Mouse (Mus musculus): ENCODE results near the gene Sel1l.

Sel1l gene

GRCm38 (mm10) chr12:91849045-91849467 lies at the start of gene Sel1l:
Gene Sel1l, minus strand, starts transcription at chr12:91849157.
- DNase-seq = peak; percentile 99

GRCm38 (mm10) chr12:91892622-91893560 lies 43.9 kb upstream of the Sel1l start:
- no peak for DNase-seq

GRCm38 (mm10) chr12:91880431-91880830 lies 31.5 kb upstream of the Sel1l start:
- DNase-seq = no peak

- DNase-seq = no peak
Observed at GRCm38 (mm10) chr12:91878912-91879250, 29.9 kb upstream of the Sel1l start.

GRCm38 (mm10) chr12:91878056-91878911 lies 29.3 kb upstream of the Sel1l start:
- no peak for DNase-seq

- DNase-seq = no peak
Observed at GRCm38 (mm10) chr12:91877646-91878045, 28.7 kb upstream of the Sel1l start.

GRCm38 (mm10) chr12:91870671-91871070 lies 21.7 kb upstream of the Sel1l start:
- no peak for DNase-seq

- DNase-seq = no peak
Observed at GRCm38 (mm10) chr12:91869352-91869751, 20.4 kb upstream of the Sel1l start.

- no peak for DNase-seq
Observed at GRCm38 (mm10) chr12:91854330-91854729, 5.4 kb upstream of the Sel1l start.

- no peak for DNase-seq
Observed at GRCm38 (mm10) chr12:91848394-91849044, 438 bp downstream of the Sel1l start.

- no peak for DNase-seq
Observed at GRCm38 (mm10) chr12:91846038-91846437, 2.9 kb downstream of the Sel1l start.

- no peak for DNase-seq
Observed at GRCm38 (mm10) chr12:91845393-91845792, 3.6 kb downstream of the Sel1l start.

- DNase-seq = no peak
Observed at GRCm38 (mm10) chr12:91844542-91844941, 4.4 kb downstream of the Sel1l start.

- DNase-seq = no peak
Observed at GRCm38 (mm10) chr12:91843888-91844287, 5.1 kb downstream of the Sel1l start.

GRCm38 (mm10) chr12:91841714-91842113 lies 7.2 kb downstream of the Sel1l start:
- DNase-seq = no peak

GRCm38 (mm10) chr12:91838261-91838660 lies 10.7 kb downstream of the Sel1l start:
- DNase-seq = no peak

GRCm38 (mm10) chr12:91837401-91838065 lies 11.4 kb downstream of the Sel1l start:
- DNase-seq = peak; percentile 56

GRCm38 (mm10) chr12:91833939-91834333 lies 15.0 kb downstream of the Sel1l start:
- no peak for DNase-seq

- peak; percentile 26 for DNase-seq
Observed at GRCm38 (mm10) chr12:91833237-91833938, 15.6 kb downstream of the Sel1l start.

GRCm38 (mm10) chr12:91831410-91831809 lies 17.5 kb downstream of the Sel1l start:
- no peak for DNase-seq

GRCm38 (mm10) chr12:91820461-91820860 lies 28.5 kb downstream of the Sel1l start:
- no peak for DNase-seq

- DNase-seq = no peak
Observed at GRCm38 (mm10) chr12:91818726-91819125, 30.2 kb downstream of the Sel1l start.

Data from kidney, adult 11 months (tissue).